Mouse (Mus musculus): ENCODE data around the gene Gsdme.

Gsdme gene

DNA sequence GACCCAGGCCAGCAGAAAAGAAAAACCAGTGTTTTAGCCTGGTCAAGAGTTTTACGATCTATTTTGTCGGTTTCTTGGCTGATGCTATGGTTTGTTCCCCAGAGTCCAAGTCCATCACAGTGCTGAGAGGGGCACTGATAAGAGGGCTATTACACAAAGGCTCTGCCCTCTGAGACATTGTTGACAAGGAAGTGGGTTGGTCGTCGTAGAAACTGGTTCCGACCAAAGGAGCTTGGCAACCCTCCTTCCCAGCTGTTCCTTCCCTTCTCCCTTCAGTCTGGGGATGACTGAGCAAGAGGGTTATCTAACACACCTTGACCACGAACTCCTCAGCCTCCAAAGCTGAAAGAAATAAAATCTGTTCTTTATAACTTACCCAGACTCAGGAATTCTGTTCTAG lies at the start of gene Gsdme:
TSS of gene Gsdme (minus strand) at position 193 of the 400 bp plus-strand sequence.
- DNase-seq (ENCODE audit: low spot score) = no peak

DNA sequence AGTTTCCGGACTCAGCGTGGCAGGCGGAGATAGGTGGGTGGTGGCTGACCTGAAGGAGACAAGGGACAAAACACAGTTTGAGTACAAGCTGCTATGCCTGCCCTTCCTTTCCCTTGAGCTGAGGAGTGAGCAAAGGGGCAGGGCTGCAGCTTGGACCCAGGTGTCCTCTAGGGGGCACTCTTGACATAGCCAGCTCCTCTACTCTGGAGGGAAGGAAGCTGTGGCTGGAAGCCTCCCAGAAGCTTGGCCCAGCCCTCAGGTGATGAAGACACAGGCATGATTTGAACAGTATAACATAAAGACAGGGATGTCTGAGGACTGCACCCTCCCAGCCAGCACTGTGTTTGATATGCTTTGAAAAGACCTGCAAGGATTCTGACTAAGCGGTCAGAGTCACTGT lies 49.0 kb upstream of the Gsdme start:
- DNase-seq (ENCODE audit: low spot score) = peak; percentile 47

DNA sequence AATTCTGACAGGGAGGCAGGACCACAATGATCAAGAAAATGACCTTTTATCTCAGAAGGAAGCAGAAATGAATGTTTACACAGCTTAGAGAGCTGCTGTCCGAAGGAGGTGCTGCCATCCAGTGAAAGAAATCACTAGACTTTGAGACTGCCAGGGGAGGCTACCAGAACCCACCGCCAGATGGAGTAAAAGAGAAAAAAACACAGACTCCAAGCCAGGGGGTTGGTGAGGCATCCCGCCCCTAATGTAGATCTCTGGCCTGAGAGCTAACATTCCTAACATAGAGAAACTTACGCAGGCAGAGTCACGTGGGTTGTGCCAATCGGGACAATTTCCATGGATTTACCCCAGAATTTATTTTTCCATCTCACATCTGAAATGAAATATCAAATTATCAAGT lies 45.4 kb upstream of the Gsdme start:
- no peak for DNase-seq (ENCODE audit: low spot score)

DNA sequence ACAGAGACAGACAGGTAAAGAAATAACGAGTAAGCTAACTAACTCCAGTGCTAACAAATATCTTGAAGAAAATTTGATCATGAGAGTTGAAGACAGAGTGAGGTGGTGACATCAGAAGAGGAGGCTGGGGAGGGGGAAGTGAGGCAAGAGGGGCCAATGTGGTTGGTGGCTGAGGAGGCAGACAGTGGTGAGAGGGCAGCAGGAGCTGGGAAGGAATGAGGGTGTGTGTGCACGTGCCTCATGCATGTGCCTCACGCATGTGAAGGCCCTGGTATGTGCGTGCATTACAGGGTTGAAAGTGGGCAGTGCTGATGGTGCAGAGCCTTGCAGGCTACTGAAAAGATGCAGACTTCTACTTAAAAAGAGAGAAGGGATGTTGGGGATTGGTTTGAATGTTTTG lies 43.0 kb upstream of the Gsdme start:
- DNase-seq (ENCODE audit: low spot score) = no peak

DNA sequence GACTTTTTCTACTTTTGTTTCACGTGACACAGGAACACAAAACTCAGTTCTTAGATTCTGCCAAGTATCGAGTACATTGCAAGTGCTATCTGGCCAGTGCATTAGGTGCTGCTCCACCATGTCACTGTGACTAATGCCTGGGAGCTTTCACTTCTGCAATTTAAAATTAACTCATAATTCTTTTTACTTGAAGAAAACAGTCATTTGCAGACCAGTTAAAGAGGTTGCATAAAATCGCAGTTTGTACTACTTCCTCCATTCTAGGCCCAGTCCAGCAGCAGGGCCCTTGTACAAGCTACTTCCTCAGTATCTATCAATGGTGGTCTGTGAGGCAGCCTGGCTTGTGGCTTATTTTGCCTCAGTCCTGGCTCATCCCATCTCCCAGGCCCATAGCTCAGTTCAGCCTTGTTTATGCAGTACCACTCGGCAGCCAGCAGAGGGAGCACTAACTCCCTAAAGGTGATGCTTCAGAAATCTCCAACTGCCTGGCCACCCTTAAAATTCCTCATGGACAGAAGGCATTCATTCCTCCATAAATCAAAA lies 41.4 kb upstream of the Gsdme start:
- DNase-seq (ENCODE audit: low spot score) = peak; percentile 57

DNA sequence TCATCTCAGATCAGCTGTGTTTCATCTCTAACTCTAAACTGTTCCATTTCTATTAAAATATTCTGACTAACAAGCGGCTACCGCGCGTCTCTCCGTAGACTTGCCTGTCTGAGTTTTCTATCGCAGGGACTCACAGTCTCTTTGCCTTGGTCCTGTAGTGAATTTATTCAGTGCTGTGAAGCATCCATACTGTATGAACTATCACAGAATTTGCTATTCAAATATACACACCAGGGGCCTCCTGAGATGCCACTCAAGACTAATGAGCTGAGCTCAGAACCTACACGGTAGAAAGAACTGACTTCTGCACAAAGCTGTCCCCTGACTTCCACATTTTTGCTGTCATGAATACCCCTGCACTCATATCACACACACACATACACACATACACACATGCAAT lies 37.5 kb upstream of the Gsdme start:
- no peak for DNase-seq (ENCODE audit: low spot score)

DNA sequence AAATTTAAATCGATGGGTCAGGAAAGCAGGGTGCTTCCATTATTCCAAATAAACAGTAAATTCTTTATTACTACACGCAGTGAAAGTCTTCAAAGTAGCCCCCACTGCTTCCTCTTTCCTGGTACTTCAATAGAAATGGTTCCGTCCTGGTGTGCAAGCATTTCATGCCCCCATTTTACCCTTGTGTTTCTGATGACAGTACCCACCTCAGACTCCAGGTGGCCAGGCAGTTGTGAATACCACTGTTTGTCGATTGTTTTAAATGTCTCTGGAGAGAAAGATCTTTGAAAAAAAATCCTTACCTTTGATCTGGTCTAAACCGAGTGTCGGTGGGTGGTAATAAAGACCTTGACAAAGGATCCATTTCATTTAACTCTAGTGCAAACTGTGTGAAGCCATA lies 37.0 kb upstream of the Gsdme start:
- DNase-seq (ENCODE audit: low spot score) = no peak

DNA sequence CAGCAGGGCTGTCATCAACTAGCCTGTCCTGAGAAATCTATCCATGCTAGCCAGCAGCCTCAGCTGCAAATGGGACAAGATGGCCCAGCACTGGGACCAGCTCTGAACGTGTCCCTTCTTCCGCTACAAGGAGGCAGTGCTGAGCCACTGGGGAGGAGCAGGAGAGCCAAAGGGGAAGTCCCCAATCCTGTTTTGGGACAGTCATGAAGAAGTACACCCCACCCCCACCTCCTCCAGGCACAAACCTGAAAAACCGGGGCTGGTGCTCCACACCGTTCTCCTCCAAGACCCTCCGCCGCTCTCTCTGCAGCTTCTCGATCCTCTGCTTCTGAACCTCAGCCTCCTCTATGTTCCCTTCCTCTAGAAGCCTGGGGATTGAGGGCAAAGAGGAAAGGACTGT lies 35.4 kb upstream of the Gsdme start:
- no peak for DNase-seq (ENCODE audit: low spot score)

DNA sequence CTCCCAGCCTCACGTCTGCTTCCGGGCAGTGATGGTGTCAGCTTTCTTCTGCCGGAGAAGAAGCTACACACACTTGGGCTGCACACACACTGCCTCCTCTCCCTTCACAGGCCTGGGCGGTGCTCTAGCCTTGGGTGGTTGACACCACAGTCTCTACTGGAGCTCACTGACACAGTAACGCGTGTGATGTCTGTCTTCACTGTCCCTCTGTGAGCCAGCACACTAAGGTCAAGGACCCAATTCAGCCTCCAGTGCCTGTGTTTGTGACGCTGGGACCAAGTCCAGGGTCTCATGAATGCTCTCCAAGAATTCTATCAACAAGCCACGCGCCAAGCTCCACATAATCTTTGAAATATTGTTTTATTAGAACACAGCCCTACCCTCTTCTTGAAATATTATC lies 34.0 kb upstream of the Gsdme start:
- DNase-seq (ENCODE audit: low spot score) = no peak

DNA sequence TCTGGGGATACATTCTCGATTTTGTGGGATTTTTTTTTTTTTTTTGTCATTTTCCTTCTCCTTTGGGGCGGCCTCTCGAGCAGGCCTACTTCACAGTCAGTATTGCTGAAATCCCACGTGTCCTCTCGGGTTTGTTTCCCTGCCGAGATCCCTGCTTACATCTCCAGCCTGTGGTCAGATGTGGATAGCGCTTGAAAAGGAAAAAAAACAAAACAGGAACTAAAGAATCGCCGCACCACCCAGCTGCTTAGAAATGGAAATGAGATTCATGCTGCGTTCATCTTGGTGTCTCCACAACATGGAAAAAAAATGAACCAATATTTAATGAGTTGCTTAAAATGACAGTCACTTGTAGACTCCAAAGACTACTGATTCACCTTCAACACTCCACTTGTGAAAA lies 31.5 kb upstream of the Gsdme start:
- no peak for DNase-seq (ENCODE audit: low spot score)

DNA sequence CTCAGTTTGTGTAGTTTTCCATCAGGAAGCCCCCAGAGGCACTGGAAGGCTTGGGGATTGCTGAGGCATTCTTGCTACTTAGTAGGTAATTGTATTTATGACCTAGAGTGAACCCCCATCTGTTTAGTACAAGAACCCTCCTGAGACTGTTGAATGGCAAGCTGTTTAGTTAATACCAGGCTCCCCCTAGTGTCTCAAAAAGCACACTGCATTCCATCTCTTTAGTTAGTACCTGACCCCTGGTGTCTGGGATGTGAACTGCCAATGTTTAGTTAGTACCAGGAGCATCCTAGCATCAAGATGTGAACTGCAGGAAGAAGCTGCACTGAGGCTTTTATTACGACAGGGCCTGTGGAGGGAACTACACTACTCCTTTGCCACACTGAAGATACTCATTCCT lies 30.5 kb upstream of the Gsdme start:
- peak; percentile 7 for DNase-seq (ENCODE audit: low spot score)

DNA sequence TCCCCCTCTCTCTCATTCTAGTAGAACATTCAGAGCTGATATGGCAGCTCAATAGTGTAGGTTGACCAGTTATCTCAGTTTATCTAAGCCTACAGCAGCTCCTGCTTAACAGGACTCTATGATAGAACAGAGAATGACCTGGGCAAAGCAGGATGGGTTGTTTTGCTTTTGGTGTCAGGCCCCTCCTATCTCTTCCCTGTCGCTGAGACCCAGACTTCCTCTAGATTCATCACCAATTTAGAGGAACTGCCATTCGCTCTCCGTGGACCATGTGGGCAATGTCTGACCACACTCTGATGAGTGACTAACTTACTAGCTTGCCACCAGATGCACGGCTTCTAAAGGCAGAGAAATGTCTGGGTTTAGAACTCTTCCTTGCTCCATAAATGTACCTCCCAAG lies 28.0 kb upstream of the Gsdme start:
- DNase-seq (ENCODE audit: low spot score) = no peak

DNA sequence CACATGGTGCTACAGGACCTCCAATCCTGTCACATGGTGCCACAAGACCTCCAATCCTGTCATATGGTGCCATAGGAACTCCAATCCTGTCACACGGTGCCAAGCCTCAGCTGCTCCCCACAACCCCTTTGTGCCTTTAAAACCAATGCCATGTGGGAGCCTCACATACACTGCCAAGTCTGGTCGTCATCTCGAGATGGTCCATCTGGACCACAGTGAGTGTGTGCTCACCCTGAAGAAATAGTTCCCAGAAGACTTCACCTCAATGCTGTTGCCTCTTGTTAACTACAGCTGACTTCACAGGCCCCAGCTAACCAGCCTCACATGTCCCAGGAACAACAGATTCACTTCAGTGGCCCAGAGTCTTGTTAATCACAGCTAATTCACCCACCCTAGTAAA lies 23.2 kb upstream of the Gsdme start:
- no peak for DNase-seq (ENCODE audit: low spot score)

DNA sequence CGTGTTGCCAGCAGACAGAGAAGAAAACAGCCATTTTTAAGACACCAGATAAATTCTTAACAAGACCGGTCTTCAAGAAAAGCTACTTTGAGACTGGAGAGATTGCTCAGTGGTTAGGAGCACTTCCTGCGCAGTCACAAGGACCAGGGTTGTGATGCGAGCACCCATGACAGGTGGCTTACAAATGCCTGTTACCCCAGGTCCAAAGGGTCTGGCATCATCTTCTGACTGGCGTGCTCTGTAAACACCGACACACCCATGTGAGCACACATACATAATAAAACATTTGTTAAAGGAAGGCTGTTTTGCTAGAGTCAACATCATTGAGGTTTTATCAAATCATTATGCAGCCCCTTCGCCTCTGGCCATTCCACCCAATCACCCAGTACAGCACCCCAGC lies 16.0 kb upstream of the Gsdme start:
- DNase-seq (ENCODE audit: low spot score) = no peak

DNA sequence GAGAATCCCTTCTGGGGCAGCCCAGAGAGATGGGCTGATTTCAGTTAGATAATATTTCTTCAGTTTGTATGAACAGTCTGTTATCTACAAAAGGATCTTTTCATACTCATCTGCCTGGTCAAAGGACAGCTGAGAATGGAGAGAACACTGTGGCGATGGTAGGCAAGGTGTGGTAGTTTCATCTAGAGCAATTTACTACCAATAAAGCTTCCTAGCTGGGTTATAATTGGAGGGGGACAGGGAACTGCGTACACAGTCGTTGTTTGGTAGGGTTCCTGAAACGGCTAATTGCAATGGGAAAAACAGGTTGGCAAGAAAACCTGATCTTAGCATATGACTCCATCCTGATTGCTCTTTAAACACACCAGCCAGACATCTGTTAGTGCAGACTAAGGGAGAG lies 10.3 kb upstream of the Gsdme start:
- DNase-seq (ENCODE audit: low spot score) = no peak

DNA sequence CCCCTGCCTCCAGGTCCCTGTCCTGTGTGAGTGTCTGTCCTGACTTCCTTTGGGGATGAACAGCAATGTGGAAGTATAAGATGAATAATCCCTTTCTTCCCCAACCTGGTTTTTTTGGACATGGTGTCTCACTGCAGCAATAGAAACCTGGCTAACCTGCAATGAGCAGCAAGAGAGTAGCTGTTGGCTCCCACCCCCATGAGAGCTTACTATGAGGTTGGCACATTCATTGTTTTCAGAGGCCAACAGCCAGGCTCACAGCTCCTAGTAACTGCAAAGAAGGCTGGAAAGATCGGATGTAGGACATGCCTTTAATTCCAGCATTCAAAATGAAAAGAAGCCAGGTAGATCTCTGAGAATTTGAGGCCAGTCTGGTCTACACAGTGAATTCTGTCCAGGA lies 9.8 kb upstream of the Gsdme start:
- no peak for DNase-seq (ENCODE audit: low spot score)

DNA sequence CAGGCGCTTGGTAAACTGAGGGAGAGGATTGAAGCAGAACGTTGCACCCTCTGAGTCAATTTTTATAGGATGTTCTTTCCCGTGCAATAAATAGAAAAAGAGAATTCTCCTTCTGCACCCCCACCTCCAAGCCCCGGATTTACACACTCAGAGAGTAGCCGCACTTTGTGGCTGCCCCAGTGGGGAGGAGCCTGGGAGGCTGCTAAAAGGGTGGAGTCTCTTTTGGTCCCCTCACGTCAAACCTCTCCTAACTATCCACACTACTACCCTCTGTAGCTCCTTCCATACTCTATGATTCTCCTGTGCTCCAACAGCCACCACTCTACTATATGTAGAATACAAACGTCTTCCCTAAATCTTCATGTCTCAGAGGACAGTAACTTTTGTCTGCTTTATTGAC lies 1.4 kb downstream of the Gsdme start:
- no peak for DNase-seq (ENCODE audit: low spot score)

DNA sequence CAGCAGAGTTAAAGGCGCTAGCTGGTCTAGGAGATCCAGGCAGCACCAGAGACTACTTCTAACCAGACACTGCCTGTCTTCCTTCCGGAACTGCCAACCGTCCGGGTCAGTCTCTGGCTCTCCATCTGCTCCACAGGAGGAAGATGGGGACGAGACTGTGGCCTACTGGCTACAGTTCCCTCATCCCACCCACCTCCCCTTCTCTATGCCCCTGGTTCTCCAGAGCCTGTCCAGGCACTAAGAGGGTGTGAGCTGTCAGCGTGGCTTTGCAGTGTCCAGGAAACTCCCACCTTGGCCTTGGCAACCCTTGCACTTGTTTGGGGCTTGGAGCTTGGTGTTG lies 1.8 kb downstream of the Gsdme start:
- no peak for DNase-seq (ENCODE audit: low spot score)

DNA sequence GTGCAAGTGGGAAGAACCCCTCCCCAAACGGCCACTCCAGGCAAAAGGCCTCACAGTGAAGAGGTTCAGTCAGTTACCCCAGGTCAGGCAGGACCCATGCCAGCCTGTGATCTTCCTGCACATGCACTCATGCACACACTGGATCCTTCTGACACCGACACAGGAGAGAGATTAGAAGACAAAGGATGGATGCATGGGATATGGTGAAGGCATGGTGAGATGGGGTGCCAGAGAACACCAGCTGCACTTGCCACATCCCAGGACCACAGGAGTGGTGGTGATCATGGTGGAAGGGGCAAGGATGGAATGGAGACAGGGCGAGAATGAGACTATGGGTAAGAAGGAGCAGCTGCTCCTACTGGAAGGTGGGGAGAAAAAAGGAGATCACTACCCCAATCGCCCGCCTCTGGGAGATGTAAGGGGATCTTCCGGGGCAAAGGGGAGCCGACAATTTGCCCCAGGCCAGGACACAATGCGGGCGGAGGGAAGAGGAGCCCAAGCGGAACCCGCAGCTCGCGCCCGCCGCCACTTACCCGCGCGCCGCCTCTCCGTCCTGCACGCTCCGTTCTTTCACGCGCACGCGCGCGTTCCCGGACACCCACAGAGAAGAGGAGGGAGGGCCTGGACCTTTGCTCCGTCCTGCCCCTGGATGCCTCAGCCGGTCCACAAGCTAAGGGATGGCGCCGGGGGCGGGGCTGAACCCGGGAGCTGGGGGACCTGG lies 2.3 kb downstream of the Gsdme start:
- DNase-seq (ENCODE audit: low spot score) = peak; percentile 58

DNA sequence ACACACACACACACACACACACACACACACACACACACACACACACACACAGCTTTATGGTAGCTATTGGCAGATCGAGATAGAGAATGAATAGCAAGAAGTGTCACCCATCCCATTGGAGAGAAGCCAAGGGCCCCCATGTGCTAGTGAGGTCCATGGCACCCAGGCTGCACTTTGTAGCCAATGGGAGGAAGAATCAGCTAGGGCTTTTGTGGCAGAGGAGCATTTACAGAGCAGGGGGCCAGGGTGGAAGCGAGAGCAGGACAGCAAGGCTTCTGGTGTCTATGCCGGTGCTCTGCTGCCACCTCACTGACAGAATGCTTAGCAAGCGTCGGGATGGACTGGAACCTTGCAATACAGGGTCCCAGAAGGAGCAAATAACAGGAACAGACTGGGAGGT lies 8.3 kb downstream of the Gsdme start:
- DNase-seq (ENCODE audit: low spot score) = no peak

DNA sequence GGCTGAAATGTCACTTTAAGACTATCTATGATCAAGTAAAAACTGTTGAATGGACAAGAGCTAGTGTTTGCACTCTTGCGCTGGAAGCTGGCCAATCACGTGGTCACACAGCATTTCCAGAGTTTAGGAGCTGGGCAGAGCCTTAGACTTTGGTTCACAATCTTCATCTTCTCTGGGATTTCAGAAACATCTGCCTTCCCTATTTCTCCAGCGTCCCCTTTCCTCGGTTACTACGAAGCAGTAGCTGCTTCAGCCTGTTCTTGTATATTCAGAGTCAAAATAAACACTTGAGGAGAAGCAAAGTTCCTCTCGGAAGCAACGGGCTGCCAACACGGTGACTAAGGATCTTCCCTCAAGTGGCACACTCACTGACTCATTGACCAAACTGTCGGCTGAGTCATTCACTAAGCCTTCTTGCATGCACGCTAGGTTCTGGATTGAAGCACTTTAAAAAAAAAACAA lies 8.9 kb downstream of the Gsdme start:
- DNase-seq (ENCODE audit: low spot score) = peak; percentile 26

DNA sequence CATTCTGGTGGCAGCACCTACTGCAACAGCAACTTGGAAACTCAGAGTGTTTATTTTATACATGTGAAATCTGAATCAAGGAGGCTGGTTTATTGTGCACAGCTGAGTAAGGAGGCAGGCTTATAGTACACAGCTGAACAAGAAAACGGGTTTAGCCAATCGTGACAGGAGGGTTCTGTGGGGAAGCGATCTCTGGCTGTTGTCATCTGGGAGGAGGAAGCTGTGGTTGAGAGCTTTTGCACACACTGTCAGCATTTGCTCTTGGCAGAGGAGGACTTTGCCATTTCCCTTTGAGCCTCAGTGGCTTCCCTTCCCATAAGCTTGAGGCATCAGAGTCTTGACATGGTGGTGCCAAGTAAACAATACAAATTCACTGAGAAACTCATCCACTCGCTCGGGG lies 11.0 kb downstream of the Gsdme start:
- no peak for DNase-seq (ENCODE audit: low spot score)

DNA sequence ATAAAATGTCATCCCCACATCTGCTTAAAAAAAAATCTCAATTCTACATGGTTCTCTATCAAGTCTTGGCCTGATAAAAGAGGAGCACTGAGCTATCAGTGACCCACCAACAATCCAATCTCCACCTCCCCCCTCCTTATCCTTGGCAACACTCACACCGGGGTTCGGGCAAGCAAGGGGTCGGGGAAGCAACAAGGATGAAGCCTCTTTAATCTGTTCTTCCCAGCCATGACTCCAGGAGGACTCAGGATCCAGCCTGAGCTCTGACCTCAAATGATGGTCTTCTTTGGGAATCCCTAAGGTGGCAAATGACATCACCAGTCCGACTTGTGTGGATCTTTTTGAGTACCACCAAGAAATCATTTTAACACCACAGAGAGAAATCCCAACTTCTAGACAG lies 15.9 kb downstream of the Gsdme start:
- no peak for DNase-seq (ENCODE audit: low spot score)

DNA sequence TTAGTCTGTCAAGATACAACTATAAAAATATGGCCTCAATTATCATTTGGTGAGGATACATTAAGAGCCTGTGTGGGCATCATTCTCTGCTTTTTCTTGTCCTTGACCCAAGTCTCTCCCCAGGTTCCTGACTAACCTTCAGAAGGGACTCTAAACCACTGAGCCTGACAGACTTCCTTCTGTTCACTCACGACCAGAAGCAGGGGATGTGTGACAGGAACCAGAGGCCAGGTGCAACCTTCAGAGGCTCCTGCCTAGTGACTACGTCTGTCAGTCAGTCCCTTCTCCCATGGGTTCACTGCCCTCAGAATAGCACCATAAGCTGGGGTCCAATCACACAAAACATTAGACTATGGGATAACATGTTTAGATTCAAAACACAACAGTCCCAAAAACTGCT lies 16.3 kb downstream of the Gsdme start:
- DNase-seq (ENCODE audit: low spot score) = no peak
